Mouse (Mus musculus) C2C12 (cell line): ENCODE measurements around the gene Trpm4. TPM values are rescaled to one million over a fixed set of nuclear protein-coding genes. Genes with fewer than 3 reads are reported as not detected.

Experiments used
- H3K27me3 ChIP-seq: one replicate; pipeline ENCODE4 v1.6.1; 2011; ENCODE audit not compliant: control insufficient read depth, insufficient read depth, insufficient read length
- H3K36me3 ChIP-seq: one replicate; pipeline ENCODE4 v1.6.1; 2011; ENCODE audit not compliant: control insufficient read depth, insufficient read depth
- H3K4me3 ChIP-seq: one replicate; pipeline ENCODE4 v1.5.1; 2011; ENCODE audit warnings: mild to moderate bottlenecking, control low read depth; ENCODE audit not compliant: poor library complexity, insufficient read depth, severe bottlenecking
- H3K79me2 ChIP-seq: one replicate; pipeline ENCODE4 v1.6.1; 2011; ENCODE audit not compliant: control insufficient read depth, insufficient read depth
- H3K79me3 ChIP-seq: one replicate; pipeline ENCODE4 v1.6.1; 2011; ENCODE audit warnings: low read depth, control low read depth
- H3ac ChIP-seq: one replicate; pipeline ENCODE3; 2011; ENCODE audit warnings: low read depth; ENCODE audit not compliant: control insufficient read depth, insufficient read length
- CEBPB ChIP-seq: IDR thresholded peaks from one replicate; pipeline ENCODE4 v1.6.1; 2011; ENCODE audit warnings: low read depth, mild to moderate bottlenecking, control low read depth, moderate library complexity
- CTCF ChIP-seq: IDR thresholded peaks from one replicate; pipeline ENCODE4 v1.5.1; 2011; ENCODE audit not compliant: control insufficient read depth, insufficient read depth, insufficient read length
- FOSL1 ChIP-seq: IDR thresholded peaks from one replicate; pipeline ENCODE4 v1.8.0; 2011; ENCODE audit warnings: mild to moderate bottlenecking, low read length; ENCODE audit not compliant: poor library complexity, insufficient read depth, severe bottlenecking
- MAX ChIP-seq: IDR thresholded peaks from one replicate; pipeline ENCODE4 v1.6.1; 2011; ENCODE audit warnings: mild to moderate bottlenecking, control low read depth
- MYOD1 ChIP-seq: IDR thresholded peaks from one replicate; pipeline ENCODE4 v1.6.1; 2011; ENCODE audit warnings: low read depth; ENCODE audit not compliant: control insufficient read depth, insufficient read length
- MYOG ChIP-seq: IDR thresholded peaks from one replicate; pipeline ENCODE4 v1.6.1; 2011; ENCODE audit not compliant: control insufficient read depth, insufficient read length; ENCODE audit errors: extremely low read depth
- USF1 ChIP-seq: IDR thresholded peaks from one replicate; pipeline ENCODE4 v1.6.1; 2011; ENCODE audit warnings: low read depth, mild to moderate bottlenecking, control low read depth, moderate library complexity
- polyA plus RNA-seq: library from polyadenylated mRNA; unstranded; fragments of >200 nt; fragmentation: generic; extraction: Trizol; gene quantifications from one replicate; pipeline ENCODE4 v1.2.1, GENCODE M21; 2012; ENCODE audit warnings: missing spikeins

Gene Trpm4
- polyA plus RNA-seq, 1 experiment = 10.6 TPM

GRCm38 (mm10) chr7:45369836-45370474 is 36.4 kb upstream of the Trpm4 start:
- Histone ChIP-seq H3K27me3 (no peaks in the 10 kb centered on the region), H3K36me3 (peaks cover 24% of the 10 kb centered on the region), H3K79me3 (no peaks in the 10 kb centered on the region), H3K4me3 (no peak overlapping the region), H3K79me2 (no peaks in the 10 kb centered on the region), H3ac (no peak overlapping the region)
- TF ChIP-seq USF1 (no peak), MYOG (no peak), FOSL1 (no peak), MYOD1 (no peak), CTCF (no peak), CEBPB (no peak), MAX (no peak)

- Histone ChIP-seq H3K79me3 (no peaks in the 10 kb centered on the region), H3ac (no peak overlapping the region), H3K4me3 (no peak overlapping the region), H3K79me2 (no peaks in the 10 kb centered on the region), H3K36me3 (peaks cover 19% of the 10 kb centered on the region), H3K27me3 (no peaks in the 10 kb centered on the region)
- TF ChIP-seq CEBPB (no peak), USF1 (no peak), MYOG (no peak), MYOD1 (no peak), CTCF (no peak), MAX (no peak)
Measured at GRCm38 (mm10) chr7:45369022-45369745, 35.6 kb upstream of the Trpm4 start.

DNA sequence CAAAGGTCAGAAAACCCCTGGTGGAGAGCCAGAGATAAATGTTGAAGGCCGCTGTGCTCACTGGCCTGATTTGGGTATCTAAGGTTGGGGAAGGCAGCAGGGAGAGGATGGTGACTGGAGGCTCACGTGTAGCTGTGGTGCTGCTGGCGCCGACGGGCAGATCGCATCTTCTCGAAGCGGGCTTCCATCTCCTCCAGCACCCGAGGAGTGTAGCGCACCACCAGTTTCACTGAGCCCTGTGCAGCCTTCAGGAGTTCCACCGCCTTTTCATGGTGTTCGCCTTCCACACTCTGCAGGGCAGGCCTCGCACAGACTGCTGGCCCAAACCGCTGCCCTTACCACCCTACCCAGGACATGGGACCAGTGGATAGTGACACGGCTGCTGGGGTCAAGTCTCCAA is 34.6 kb upstream of the Trpm4 start:
- H3ac ChIP-seq = no peak overlapping the region
- no peak for TF ChIP-seq USF1
- TF ChIP-seq CEBPB = no peak
- no peak for TF ChIP-seq FOSL1
- no peak for TF ChIP-seq MAX
- no peak for TF ChIP-seq MYOG
- TF ChIP-seq MYOD1 = no peak
- no peak for TF ChIP-seq CTCF
- H3K79me3 ChIP-seq = no peaks in the 10 kb centered on the region
- H3K27me3 ChIP-seq = no peaks in the 10 kb centered on the region
- H3K36me3 ChIP-seq = peaks cover 12% of the 10 kb centered on the region
- H3K4me3 ChIP-seq = no peak overlapping the region
- H3K79me2 ChIP-seq = no peaks in the 10 kb centered on the region

GRCm38 (mm10) chr7:45367020-45367880 is 33.7 kb upstream of the Trpm4 start:
- Histone ChIP-seq H3K79me3 (no peaks in the 10 kb centered on the region), H3K36me3 (peaks cover 4% of the 10 kb centered on the region), H3K4me3 (peak overlapping the region; percentile 36), H3ac (peak overlapping the region; percentile 55), H3K79me2 (no peaks in the 10 kb centered on the region), H3K27me3 (no peaks in the 10 kb centered on the region)
- TF ChIP-seq MYOG (no peak), MAX (peak; percentile 28), MYOD1 (no peak), CEBPB (no peak), FOSL1 (no peak), CTCF (peak; percentile 85), USF1 (no peak)

- no peaks in the 10 kb centered on the region for H3K79me3 ChIP-seq
- peak within 1 kb of the TSS; percentile 36 for H3K4me3 ChIP-seq
- H3K79me2 ChIP-seq = no peaks in the 10 kb centered on the region
- H3ac ChIP-seq = peak within 1 kb of the TSS; percentile 55
- no peaks in the 10 kb centered on the region for H3K36me3 ChIP-seq
- H3K27me3 ChIP-seq = no peaks in the 10 kb centered on the region
- no peak for TF ChIP-seq USF1
Measured at GRCm38 (mm10) chr7:45366652-45367019, 33.1 kb upstream of the Trpm4 start, which contains the start of gene Ppfia3. Gene Ppfia3 (minus strand): TSS chr7:45367019.
